Mouse (Mus musculus) lung, adult 2 months (tissue): ENCODE results near the gene Olfr301.

ENCODE experiments used
- CTCF ChIP-seq: fragments of 200-500 bp; IDR thresholded peaks from 2 replicates; pipeline ENCODE4 v1.5.1; 2011; ENCODE audit warnings: mild to moderate bottlenecking, low read length, control low read depth; ENCODE audit not compliant: insufficient read depth
- POLR2A ChIP-seq: fragments of 200-500 bp; IDR thresholded peaks from 2 replicates; pipeline ENCODE4 v1.6.1; 2011; ENCODE audit warnings: low read depth, mild to moderate bottlenecking, control low read depth, low read length, borderline replicate concordance; ENCODE audit errors: extremely low read depth

DNA sequence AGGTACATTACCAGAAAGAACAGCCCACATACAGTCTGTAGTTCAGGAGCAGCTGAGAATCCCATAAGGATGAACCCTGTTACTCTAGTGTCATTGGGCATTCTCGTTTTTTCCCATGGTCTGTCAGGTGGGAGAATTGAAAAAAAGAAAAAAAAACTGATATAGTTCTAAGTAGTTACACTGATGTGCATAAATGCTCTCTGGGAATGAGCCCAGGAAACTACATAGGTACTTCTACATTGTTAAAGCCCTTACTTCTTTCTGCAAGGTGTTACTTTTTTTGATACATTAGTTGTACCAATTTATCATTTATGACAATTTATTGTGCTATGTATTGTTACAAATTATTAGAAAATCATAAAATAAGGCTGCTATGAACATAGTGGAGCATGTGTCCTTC is 17.1 kb upstream of the Olfr301 start, which contains the start of gene Olfr304:
- no peak for TF ChIP-seq POLR2A
- no peak for TF ChIP-seq CTCF
